Mouse (Mus musculus) ovary, adult 18-20 months (tissue): Measurements from ENCODE around the gene Ms4a6c.
"Not testable (repeated sequence)": the region's sequence is repeated elsewhere in the genome, so short reads cannot be mapped to it uniquely, and the experiment has no call there.

Source experiments
- DNase-seq: peaks from one replicate; pipeline ENCODE4 v3.0.0; 2022; ENCODE audit warnings: low spot score, mixed read lengths

Ms4a6c gene

DNA sequence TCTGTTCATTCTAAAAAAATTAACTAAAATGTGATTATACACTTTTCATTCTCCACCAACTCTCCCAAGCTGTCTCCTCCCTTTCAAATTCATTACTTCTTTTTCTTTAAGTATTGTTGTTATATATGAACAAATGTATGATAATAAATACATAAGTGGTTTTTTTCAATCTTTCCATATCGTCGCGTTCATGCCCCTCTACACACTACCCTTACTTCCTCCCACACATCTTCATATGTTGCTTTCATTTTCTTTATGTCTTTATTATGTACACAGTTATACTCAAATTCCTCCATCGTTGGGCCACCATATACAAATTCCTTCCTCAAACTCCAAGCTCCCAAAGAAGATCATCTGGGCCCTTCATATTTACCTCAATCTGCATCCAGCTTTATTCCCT, 32.2 kb downstream of the Ms4a6c start:
- no peak for DNase-seq

- DNase-seq = no peak
These were observed 35.7 kb downstream of the Ms4a6c start for GRCm38 (mm10) chr19:11504857-11505256.

- no peak for DNase-seq
These were observed 44.3 kb downstream of the Ms4a6c start for GRCm38 (mm10) chr19:11513458-11513857.

- no peak for DNase-seq
These were observed 47.1 kb downstream of the Ms4a6c start, which contains the start of gene Ms4a6b for GRCm38 (mm10) chr19:11516246-11516645. Ms4a6b (plus strand) TSS chr19:11516512.

DNA sequence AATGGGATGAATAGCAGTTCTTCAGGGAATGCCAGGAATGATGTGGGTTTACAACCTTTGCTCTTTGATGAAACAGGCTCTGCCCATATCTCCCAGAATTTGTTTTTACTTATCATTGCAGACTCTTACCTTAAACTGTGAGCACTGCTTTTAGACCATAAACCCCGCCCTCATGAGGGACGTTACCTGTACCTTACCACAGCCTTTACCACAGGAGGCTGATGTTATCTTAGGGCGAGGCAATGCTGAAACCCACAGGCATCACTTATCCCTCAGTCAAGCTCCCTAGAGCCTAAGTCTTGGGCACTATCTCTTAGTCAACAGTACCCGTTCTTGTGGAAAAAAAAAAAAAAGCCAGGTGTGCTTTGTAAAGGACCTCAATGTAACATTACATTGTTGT, 47.7 kb downstream of the Ms4a6c start:
- no peak for DNase-seq

GRCm38 (mm10) chr19:11517373-11517772, 48.2 kb downstream of the Ms4a6c start:
- DNase-seq = not testable (repeated sequence)

GRCm38 (mm10) chr19:11518356-11518755, 49.2 kb downstream of the Ms4a6c start:
- not testable (repeated sequence) for DNase-seq

GRCm38 (mm10) chr19:11520146-11520545, 51.0 kb downstream of the Ms4a6c start:
- DNase-seq = no peak
